Mouse (Mus musculus): Measurements from ENCODE around the gene Rap1gap. TPM values are rescaled to one million over a fixed set of nuclear protein-coding genes. Genes with fewer than 3 reads are reported as not detected.

Rap1gap gene
- polyA plus RNA-seq, 1 experiment: not detected

DNA sequence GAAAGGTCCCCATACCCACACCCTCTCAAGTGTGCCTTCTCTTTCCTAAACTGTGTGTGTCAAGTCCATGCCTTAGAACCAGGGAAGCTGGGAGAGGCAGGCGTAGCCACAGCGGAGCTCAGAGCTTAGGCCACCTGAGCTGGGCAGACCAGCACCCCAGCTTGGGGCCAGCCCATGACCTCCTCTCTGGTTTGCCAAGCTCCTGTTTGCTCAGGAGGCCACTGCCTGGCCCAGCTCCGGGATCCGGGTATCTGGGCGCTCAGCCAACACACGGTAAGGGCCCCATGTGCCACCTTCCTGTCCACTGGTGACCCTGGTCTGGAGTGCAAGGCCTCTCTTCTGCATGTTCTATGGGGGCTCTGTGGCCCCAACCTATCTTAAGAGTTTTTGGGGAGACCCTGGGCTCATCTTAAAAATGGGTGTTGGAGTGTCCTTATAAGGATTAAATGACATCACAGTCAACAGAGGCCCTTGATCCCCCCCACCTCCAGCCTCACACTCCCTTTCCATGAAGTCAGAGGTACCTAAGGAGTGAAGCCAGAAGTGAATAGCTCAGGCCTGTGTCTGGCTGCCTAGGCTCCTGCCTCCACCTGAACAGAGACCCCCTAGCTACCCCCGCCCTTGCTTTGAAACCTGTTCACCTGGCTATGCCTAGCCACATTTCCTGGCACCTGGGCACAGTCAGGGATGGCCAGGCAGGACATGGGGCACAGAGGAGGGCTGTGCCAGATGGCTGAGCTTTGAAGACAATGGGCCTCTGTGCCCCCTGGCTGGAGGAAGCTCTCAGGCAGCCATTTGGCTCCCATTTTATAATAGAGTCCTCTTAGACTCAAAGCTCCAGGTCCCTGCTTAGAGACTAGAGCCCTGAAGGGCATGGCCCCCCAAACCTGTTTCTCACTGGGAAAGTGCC lies 33.8 kb downstream of the Rap1gap start:
- TF ChIP-seq GATA1 (IDR thresholded peaks at IDR 0.05; ENCODE audit: low read length): no peak

GRCm38 (mm10) chr4:137699264-137700211 lies 35.0 kb downstream of the Rap1gap start:
- TF ChIP-seq GATA1 (IDR thresholded peaks at IDR 0.05; ENCODE audit: low read length): no peak

DNA sequence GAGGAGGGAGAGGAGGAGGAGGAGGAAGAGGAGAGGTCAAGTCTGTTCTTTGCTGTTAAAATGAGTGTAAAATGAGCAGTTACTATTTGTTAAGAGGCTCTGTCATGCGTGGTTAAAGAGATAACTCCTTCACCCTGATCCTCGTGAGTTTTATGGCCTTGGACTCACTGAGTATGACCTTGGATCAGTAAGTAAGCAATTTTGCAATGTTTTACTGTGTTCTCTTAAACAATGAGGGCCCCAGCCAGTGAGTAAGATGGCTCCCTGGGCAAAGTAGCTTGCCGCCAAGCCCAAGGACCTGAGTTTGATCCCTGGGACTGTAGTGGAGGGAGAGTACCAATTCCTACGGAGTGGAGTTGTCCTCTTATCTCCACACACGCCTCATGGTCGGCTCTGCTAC lies 36.4 kb downstream of the Rap1gap start:
- TF ChIP-seq GATA1 (IDR thresholded peaks at IDR 0.05; ENCODE audit: low read length): no peak

DNA sequence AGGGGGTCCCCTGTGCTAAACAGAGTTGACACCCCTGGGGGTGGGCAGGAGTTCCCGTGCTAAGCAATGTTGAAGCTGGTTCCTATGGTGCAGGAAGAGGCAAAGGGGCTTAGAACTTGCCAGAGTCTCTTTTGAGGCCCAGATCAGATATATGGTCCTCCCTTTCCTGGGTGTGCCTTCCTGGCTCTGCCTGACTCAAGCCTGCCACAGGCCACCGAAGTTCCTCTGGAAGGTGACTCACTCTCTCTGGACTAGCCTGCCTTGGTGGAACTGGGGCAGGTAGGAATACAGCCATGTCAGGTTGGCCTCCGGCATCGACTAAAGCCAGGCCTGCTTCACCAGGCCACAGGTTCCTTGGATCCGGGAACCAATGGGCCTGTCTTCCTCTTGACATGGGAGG lies 38.6 kb downstream of the Rap1gap start:
- no peak for TF ChIP-seq GATA1 (IDR thresholded peaks at IDR 0.05; ENCODE audit: low read length)

GRCm38 (mm10) chr4:137704561-137704960 lies 40.0 kb downstream of the Rap1gap start:
- TF ChIP-seq GATA1 (IDR thresholded peaks at IDR 0.05; ENCODE audit: low read length): no peak

DNA sequence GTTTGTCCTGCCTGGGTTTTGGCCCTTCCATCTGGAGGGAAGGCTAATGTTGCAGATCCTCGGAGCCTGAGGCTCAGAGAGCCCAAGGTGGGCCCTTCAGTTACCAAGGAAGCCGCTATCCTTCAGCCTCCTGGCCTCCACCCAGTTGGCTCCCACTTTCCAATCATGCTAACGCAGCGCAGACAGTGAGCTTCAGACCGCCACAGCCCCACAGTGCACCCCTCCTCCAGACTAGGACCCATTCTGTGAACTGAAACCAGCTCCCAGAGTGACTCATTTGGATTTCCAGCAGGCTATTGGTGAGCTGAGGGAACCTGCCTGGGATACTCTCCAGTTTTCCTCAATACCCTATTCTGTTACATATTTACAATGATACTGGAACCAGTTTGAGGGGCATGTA lies 40.9 kb downstream of the Rap1gap start:
- no peak for TF ChIP-seq GATA1 (IDR thresholded peaks at IDR 0.05; ENCODE audit: low read length)

GRCm38 (mm10) chr4:137706510-137706909 lies 42.0 kb downstream of the Rap1gap start:
- TF ChIP-seq GATA1 (IDR thresholded peaks at IDR 0.05; ENCODE audit: low read length): no peak

DNA sequence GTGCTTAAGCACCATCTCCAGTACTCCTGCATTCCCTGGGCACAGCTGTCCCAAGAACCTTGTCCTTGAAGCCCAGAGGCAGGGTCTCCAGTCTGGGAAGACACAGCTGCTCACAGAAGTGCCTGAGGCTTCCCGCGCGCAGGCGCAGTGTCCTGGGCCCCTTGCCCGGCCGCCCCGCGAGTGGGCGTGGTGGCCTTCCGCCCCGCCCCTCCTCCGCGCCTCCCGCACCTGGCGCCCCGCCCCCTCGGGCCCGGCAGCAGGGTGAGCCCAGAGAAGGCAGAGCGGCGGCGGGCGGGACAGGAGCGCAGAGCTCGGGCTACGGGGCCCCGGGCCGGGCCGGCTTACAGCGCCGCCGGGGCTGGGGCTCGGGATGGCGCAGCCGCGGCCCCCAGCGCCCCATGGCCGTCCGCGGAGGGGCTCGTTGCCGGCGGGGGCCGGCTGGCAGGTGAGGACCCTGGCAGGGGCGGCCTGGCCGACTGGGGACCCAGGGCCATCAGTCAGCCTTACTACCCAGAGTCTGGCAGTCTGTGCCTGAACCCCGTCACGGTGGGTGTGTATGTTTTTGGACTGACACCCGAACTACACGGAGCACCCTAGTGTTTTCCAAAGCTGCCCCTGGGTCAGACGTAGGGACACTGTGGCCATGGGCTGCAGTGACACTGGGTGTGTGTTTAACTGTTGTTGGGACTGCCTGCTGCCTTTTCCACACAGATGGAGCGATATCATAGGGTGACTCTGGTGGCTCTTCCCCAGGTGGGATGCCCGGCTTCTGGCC lies 42.9 kb downstream of the Rap1gap start:
- no peak for TF ChIP-seq GATA1 (IDR thresholded peaks at IDR 0.05; ENCODE audit: low read length)

DNA sequence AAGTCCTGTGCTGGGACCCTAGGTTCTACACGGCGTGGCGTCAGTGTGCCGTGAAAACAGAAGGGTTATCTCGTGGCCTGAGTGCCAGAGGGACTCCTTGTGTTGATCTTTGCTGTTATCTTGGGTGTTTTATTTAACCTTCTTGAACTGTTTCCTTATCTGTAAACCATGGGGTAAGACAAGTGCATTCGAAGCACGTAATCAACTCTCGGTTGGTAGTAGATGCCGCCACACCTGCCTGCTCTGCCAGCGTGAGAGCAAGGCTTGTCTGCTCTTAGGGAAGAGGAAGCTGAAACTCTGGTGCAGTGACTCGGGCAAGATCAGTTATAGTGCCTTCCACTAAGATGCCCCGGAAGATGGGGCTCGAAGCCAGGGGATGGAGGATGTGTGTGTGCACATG lies 48.4 kb downstream of the Rap1gap start:
- no peak for TF ChIP-seq GATA1 (IDR thresholded peaks at IDR 0.05; ENCODE audit: low read length)

- no peak for TF ChIP-seq GATA1 (IDR thresholded peaks at IDR 0.05; ENCODE audit: low read length)
Observed at GRCm38 (mm10) chr4:137714020-137714624, 49.6 kb downstream of the Rap1gap start.

- no peak for TF ChIP-seq GATA1 (IDR thresholded peaks at IDR 0.05; ENCODE audit: low read length)
Observed at GRCm38 (mm10) chr4:137717005-137717404, 52.5 kb downstream of the Rap1gap start.

DNA sequence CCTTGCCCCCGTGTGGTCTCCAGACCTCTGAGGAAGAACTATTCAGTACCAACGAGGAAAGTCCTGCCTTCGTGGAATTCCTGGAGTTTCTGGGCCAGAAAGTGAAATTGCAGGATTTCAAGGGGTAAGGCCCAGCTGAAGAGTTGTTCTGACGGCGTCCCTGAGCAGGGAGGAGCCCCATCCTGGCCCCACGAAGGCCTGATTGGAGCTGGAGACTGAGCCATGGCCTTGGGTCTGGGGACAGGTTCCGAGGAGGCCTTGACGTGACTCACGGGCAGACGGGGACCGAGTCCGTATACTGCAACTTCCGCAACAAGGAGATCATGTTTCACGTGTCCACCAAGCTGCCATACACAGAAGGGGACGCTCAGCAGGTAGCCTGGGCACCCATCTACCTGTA lies 53.1 kb downstream of the Rap1gap start:
- TF ChIP-seq GATA1 (IDR thresholded peaks at IDR 0.05; ENCODE audit: low read length): no peak

DNA sequence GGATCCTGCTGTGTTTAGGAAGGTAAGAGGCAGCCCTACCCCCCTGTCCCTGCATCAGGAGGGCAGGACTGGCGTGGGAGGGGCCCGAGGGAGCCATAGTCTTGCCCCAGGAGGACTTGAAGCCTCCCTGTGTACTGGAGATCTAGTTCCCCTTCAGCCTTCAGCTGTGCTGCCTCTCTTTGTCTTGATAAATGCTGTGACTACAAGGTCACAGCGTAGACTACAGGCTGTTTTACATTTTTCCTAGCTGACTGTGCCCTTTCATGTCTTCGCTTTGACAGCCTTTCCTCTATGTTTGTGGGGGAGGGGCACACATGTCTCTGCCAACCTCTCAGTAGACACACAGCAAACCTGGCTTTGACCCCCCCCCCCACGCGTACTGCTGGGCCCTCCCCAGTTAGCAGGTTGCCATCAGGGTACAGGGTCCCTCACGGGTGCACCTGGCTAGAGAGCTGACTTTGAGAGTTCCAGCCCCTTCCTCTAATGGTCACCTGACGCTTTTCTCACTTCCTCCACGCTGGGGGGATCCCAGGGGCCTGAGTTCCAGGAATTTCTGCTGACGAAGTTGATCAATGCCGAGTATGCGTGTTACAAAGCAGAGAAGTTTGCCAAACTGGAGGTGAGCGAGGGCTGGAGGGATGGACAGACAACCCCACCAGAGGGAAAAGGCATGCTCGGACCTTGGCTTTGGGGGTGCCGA lies 55.0 kb downstream of the Rap1gap start:
- TF ChIP-seq GATA1 (IDR thresholded peaks at IDR 0.05; ENCODE audit: low read length): no peak

- TF ChIP-seq GATA1 (IDR thresholded peaks at IDR 0.05; ENCODE audit: low read length): no peak
Observed at GRCm38 (mm10) chr4:137721563-137721962, 57.0 kb downstream of the Rap1gap start.
